Mouse (Mus musculus): ENCODE data around the gene Car15. TPM values are rescaled to one million over a fixed set of nuclear protein-coding genes. Genes with fewer than 3 reads are reported as not detected.

Car15 gene
- total RNA-seq (2021): 10 to 100 TPM; 11.7 to 14.6 TPM
- long read RNA-seq, experiment 1, partial matches to known transcripts: 2 of 3 reads
- long read RNA-seq, experiment 1, other reads (novel, unspliced or antisense): 1 of 3 reads
- long read RNA-seq, experiment 2, partial matches to known transcripts: 1 of 1 reads
- long read RNA-seq, experiment 2, other reads (novel, unspliced or antisense): 0 of 1 reads

GRCm38 (mm10) chr16:17838051-17838450 lies at the start of gene Car15:
Car15 (minus strand) TSS chr16:17838364.
- intact Hi-C loops (cut with DNase I): no loop called here
- DNase-seq (ENCODE audit: low spot score in 2 of 2): no peak

- DNase-seq (ENCODE audit: low spot score in 2 of 2): no peak
- intact Hi-C loops (cut with DNase I): no loop called here
These were observed 46.0 kb upstream of the Car15 start for GRCm38 (mm10) chr16:17884116-17884515.

GRCm38 (mm10) chr16:17882196-17882595 lies 44.0 kb upstream of the Car15 start:
- intact Hi-C loops (cut with DNase I): no loop called here
- DNase-seq (ENCODE audit: low spot score in 2 of 2): no peak

DNA sequence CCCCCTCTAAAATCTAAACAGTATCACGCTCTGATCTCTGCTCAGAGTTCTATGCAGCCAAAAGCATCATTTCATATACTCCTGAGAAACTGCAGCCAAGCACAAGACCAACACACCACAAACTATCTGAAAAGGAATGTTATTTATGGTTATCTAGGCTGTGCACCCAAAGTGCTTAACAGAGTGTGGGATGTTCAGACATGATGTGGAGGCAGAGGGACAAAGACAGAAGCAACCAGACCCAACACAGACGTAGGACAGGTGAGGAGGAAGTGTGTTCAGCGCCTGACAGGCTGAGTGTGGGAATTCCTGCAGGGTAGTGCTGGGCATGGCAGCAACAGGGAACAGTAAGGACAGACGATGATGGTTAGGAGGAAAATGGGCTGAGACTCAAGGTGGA lies 41.4 kb upstream of the Car15 start:
- intact Hi-C loops (cut with DNase I): no loop called here
- peak in 1 of 2 experiments; percentile 35 for DNase-seq (ENCODE audit: low spot score in 2 of 2)

DNA sequence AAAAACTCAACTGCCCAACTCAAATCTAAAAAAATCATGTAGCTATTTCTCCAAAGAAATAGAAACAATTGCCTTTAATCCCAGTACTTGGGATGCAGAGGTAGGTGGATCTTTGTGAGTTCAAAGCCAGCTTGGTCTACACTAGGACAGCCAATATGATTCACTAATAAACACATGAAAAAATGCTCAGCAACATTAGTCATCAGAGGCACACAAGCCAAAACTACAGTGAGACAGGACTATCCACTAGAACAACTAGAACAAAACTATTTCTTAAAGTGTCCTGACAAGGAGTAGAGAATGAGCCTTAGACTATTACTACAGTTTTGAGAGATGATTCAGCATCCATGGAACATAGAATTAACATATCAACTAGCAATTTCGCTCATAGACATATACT lies 37.9 kb upstream of the Car15 start:
- intact Hi-C loops (cut with DNase I): no loop called here
- DNase-seq (ENCODE audit: low spot score in 2 of 2): no peak

DNA sequence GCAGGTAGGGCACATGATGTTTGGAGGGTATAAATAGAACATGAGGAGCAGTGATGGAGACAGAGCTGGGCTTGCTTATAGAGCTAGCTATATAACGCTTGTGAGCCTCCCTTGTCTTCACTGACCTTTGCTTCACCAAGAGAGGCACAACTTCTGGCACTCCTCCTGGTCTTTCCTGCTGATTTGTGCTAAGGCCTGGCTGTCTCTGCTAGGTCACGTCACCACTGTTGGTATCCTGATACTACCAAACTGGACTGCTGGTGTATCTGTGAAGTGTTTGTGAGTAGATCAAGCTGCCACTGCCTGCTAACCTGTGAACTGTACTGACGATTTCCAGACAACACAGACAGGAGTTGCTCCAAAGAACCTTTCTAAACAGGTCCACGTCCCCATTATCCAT lies 37.0 kb upstream of the Car15 start:
- intact Hi-C loops (cut with DNase I): no loop called here
- no peak for DNase-seq (ENCODE audit: low spot score in 2 of 2)

- no peak for DNase-seq (ENCODE audit: low spot score in 2 of 2)
- intact Hi-C loops (cut with DNase I): no loop called here
These were observed 34.8 kb upstream of the Car15 start for GRCm38 (mm10) chr16:17872995-17873394.

- intact Hi-C loops (cut with DNase I): no loop called here
These were observed 33.1 kb upstream of the Car15 start for GRCm38 (mm10) chr16:17871248-17871647.

GRCm38 (mm10) chr16:17865770-17866169 lies 27.6 kb upstream of the Car15 start:
- intact Hi-C loops (cut with DNase I): no loop called here
- no peak for DNase-seq (ENCODE audit: low spot score in 2 of 2)

More at GRCm38 (mm10) chr16:17871248-17871647, 33.1 kb upstream of the Car15 start:
- no peak for DNase-seq (ENCODE audit: low spot score in 2 of 2)

GRCm38 (mm10) chr16:17865293-17865692 lies 27.1 kb upstream of the Car15 start:
- DNase-seq (ENCODE audit: low spot score in 2 of 2): no peak
- intact Hi-C loops (cut with DNase I): no loop called here

DNA sequence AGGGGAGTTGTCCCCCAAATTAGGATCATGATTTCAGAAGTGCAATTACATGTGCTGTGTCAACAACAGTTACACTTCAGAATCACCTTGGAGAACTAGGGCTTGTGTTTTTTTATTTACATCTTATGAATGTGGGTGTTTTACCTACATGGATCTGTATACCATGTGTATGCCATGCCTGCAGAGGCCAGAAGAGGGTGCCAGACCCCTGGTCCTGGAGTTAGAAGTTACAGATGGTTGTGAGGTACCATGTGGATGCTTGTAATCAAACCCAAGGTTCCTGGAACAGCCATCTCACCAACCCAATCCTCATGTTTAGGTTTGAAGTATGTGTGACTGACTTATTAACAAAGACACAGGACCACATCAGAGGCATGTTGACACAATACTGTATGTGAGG lies 20.4 kb upstream of the Car15 start:
- intact Hi-C loops (cut with DNase I): no loop called here
- no peak for DNase-seq (ENCODE audit: low spot score in 2 of 2)

DNA sequence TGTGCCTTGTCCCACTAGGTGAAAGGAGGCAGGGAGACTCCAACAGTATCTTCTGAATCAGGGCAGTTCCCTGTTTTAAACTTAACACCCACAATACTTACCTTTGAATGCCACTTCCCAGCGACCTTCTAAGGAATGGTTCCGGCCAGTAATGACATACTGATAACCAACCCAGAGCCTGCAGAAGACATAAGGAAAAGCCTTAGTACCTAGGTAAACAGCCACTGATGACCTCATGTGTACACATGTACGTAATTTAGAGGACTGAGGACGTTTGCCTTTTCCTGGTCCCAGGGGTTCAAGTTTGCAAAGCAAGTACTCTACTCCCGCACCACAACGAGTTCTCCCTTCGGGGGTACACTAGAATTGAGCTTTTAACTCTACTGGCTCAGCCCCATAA lies 19.0 kb upstream of the Car15 start:
- intact Hi-C loops (cut with DNase I): no loop called here
- DNase-seq (ENCODE audit: low spot score in 2 of 2): no peak

- DNase-seq (ENCODE audit: low spot score in 2 of 2): no peak
- intact Hi-C loops (cut with DNase I): no loop called here
These were observed 15.1 kb upstream of the Car15 start for GRCm38 (mm10) chr16:17853263-17853662.

DNA sequence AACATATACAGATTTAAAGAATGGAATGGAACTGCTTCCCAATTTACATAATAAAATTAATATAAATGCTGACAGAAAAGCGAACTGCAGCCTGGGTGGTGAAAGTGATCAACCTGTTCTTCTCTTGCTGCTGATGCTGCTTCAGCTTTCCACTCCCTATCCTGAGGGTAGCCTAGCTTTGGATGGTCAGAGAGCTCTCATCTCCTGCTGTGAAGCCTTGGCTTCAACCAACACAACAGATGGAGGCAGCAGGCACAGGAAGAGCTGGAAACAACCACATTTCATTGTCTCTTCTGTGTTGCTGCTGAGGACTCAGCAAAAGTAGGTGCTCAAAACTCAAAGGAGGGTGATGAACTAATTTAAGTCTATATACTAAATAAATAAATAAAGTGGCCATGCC lies 13.7 kb upstream of the Car15 start:
- DNase-seq (ENCODE audit: low spot score in 2 of 2): no peak

DNA sequence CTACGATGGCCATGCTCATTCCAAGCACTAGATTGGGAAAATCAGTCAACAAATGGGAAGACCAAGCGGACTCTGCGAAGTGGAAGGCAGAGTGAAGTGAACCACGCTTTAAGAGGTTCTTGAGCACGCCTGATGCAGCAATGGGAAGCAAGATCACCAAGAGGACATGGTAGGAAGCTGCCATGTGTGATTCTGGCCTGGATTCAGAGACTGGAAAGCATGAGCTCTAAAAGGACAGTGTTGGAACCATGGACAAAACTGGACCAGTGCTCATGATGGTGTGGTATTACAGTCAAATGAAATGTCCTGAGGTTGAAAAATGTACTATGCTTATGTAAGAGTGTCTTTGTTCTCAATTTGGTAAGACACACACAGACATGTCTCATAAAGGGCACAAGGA lies 13.2 kb upstream of the Car15 start:
- no peak for DNase-seq (ENCODE audit: low spot score in 2 of 2)
- intact Hi-C loops (cut with DNase I): no loop called here

More for the DNA sequence above, 13.7 kb upstream of the Car15 start:
- intact Hi-C loops (cut with DNase I): no loop called here

- DNase-seq (ENCODE audit: low spot score in 2 of 2): no peak
- intact Hi-C loops (cut with DNase I): no loop called here
These were observed 11.3 kb upstream of the Car15 start for GRCm38 (mm10) chr16:17849486-17849885.

GRCm38 (mm10) chr16:17848928-17849327 lies 10.8 kb upstream of the Car15 start:
- peak; percentile 71 to 83 for DNase-seq (ENCODE audit: low spot score in 2 of 2)
- intact Hi-C loops (cut with DNase I): no loop called here

- intact Hi-C loops (cut with DNase I): no loop called here
- no peak for DNase-seq (ENCODE audit: low spot score in 2 of 2)
These were observed 10.3 kb upstream of the Car15 start for GRCm38 (mm10) chr16:17848431-17848830.

- intact Hi-C loops (cut with DNase I): no loop called here
- DNase-seq (ENCODE audit: low spot score in 2 of 2): no peak
These were observed 5.7 kb upstream of the Car15 start for GRCm38 (mm10) chr16:17843701-17844365.

DNA sequence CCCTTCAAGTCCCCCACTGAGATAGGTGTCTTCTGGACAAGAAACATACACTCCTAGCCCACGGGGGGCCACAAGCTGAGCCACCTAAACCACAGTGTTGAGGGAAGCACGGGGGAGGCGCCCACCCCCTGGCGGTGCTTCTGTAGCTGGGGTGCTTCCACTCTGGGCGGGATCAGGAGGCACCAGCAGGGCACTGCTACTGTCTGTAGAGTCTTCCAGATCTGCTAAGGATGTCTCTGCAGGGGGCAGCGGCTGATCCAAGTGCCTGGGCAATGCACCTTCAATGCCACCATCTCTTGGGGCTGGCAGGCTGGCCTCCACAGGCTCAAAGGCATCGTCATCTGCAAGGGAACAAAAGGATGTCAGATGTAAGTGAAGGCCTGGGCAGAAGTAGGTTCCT lies 4.3 kb upstream of the Car15 start:
- no peak for DNase-seq (ENCODE audit: low spot score in 2 of 2)
- intact Hi-C loops (cut with DNase I): no loop called here

GRCm38 (mm10) chr16:17839976-17840375 lies 1.8 kb upstream of the Car15 start:
- intact Hi-C loops (cut with DNase I): no loop called here
- no peak for DNase-seq (ENCODE audit: low spot score in 2 of 2)
